Mouse (Mus musculus) lung, adult 2 months (tissue): ENCODE data around the gene Fam189b.

Experiments used
- CTCF ChIP-seq: fragments of 200-500 bp; IDR thresholded peaks from 2 replicates; pipeline ENCODE4 v1.5.1; 2011; ENCODE audit warnings: mild to moderate bottlenecking, low read length, control low read depth; ENCODE audit not compliant: insufficient read depth
- POLR2A ChIP-seq: fragments of 200-500 bp; IDR thresholded peaks from 2 replicates; pipeline ENCODE4 v1.6.1; 2011; ENCODE audit warnings: low read depth, mild to moderate bottlenecking, control low read depth, low read length, borderline replicate concordance; ENCODE audit errors: extremely low read depth

- no peak for TF ChIP-seq CTCF
- TF ChIP-seq POLR2A: no peak
Observed at GRCm38 (mm10) chr3:89208736-89209135, 25.8 kb downstream of the Fam189b start.
